Mouse (Mus musculus): Measurements from ENCODE around the gene Nol3.

Gene Nol3

DNA sequence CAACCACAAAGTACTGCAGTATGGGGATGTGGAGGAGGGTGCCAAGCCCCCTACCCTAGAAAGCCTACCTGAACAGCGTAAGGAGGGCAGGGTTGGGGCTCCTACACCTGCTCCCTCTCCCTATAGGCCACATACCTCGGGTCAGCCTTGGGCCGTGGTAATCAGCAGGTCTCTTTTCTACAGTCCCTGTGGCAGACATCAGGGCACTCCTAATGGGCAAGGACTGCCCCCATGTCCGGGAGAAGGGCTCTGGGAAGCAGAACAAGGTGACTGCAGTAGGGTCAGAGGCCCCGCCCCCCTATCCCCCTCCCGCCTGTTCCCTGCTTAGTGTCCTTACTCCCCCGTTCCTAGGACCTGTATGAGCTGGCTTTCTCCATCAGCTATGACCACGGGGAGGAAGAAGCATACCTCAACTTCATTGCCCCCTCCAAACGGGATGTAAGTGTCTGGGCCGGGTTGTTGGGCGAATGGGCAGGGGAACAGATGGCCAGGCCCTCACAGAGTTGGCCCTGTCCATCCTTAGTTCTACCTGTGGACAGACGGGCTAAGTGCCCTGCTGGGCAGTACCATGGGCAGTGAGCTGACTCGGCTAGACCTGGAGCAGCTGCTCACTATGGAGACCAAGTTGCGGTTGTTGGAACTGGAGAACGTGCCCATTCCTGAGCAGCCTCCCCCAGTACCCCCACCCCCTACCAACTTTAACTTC is 33.4 kb downstream of the Nol3 start:
- no peak for DNase-seq

DNA sequence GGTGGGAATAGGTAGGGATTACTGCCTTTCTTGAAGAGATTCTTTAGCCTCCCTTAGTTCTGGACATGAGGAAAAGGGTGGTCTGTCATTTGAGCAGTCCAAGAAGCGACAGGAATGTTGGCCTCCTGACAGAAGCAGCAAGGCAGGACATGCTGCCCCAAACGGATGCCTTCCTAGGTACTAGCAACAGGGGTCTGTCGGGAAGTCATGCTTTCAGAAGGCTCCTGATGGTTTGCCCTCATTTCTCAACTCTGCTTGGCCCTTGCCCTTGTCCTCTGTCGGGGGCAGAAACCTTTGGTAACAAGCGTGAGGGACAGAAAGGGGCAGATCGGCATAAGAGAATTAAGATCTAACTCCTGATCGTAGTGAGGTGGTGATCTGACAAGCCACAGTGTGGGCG is 34.2 kb downstream of the Nol3 start:
- DNase-seq: no peak

DNA sequence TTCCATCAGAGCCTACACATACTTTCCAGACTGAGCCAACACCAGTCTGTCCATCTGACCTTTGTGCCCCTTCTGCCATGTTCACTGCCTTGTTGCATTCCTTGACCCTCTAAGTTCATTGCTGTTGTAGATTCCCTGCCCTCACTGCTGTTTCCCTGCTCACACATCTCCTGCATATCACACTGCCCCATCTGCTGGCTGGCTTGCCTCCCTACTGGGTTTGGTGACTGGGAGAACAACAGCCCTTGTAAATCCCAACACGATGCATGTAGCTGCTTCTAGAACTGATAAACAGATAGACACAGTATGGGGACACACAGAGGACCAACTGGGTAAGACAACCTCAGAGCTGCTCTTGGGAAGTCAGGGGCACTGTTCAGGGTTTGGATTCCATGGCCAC is 35.8 kb downstream of the Nol3 start:
- no peak for DNase-seq

DNA sequence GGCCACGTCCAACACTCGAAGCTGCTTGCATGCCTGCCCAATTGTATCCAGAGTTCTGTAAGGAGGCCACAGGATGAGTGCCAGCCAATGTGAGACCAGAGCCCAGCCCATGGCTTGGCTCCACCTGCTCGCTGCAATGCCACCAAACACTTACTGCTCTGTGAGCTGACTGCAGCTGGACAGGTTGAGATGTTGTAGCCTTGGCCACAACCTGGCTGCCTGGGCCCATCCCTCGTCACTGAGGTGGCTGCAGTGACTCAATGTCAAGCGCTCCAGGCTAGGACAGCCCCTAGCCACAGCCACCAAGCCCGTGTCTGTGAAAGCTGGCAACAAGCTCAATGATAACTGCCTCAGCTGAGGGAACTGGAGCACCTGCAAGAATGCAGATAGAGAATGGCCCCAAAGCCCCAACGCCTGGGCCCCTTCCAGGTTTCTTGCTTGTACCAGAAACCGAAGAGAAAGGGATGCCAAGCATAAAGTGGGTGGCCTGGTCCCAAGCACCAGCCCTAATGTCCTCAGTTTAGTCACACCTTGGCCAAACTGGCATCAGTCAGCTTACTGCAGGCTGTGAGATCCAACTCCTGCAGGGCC is 37.0 kb downstream of the Nol3 start:
- no peak for DNase-seq

DNA sequence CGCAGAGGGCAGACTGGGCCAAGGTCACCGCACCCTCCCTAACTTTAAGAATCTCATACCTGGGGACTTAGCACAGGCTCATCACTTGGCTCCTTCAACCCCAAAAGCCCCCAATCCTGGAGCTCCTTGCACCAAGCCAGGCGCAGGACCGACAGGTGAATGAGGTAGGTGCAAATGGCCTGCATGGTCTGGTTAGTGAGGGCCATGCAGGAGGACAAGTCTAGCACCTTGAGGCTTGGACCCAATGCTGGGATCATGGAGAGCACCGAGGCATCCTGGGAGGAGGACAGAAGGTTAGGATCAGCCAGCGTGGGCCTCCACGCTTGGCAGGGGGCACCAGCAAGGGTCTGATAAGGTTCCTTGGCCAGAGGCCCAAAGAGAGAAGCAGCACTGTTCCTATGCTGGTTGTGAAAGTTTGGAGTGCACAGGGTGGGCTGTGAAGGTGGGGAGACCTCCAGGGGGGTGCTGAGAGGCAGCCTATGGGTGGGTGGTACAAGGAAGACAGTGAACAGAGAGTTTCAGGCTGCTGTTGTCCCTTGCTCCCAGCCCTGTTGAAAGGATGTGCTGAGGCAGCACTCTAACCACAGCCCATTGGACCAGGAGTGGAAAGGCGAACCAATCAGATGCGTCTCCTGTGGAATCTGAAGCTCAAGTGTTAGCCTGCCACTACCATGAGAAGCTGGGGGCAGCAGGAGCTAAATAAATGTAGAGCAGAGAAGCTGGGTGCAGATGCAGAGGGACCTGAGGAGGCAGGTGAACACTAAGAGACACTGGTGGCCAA is 37.9 kb downstream of the Nol3 start:
- DNase-seq: no peak

DNA sequence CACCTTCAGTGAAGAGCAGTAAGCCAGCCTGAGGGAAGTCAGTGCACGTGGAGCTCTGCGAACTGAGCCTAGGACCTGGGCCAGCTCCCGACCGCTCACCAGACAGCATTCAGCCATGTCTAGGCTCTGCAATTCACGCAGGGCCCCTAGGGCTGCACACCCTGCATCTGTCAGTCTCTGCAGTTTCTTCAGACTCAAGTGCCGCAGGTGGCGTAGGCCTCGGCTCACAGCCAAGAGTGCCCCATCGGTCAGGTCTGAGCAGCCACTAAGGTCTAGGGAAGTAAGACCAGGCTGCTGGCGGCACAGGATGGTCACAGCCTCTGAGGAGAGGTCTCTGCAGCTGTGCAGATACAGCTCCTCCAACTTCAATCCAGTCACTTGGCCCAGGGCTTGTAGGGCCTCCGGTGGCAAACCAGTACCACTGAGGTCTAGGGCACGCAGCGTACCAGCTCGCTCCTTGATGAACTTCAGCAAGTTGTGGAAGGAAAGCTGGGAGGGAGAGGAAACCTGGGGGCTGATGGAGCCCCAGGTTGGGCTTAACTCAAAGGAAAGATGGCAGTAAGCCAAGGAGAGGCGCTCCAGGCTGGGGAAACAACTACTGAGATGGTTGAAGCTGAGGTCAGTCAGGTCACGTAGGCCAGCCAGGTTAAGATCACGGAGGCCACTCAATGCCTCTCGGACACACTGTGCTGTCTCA is 39.3 kb downstream of the Nol3 start:
- no peak for DNase-seq

DNA sequence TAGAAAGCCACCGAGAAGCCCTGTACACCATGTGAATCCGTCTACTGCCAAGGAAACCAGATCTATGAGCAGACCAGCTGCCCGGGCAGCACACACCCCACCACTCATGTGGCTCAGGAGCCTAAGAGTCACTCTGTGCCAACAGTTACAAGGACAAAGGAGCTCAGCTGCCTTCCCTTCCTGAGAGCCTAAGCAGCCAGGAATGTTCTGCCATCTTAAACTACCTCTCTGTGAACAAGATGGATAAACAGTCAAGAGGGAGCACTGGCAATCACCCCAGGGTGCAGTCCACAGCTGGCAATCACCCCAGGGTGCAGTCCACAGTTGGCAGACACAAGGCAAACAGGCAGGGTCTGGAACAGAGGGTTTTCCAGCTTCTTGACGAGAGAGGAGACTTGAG is 42.0 kb downstream of the Nol3 start:
- DNase-seq: no peak

DNA sequence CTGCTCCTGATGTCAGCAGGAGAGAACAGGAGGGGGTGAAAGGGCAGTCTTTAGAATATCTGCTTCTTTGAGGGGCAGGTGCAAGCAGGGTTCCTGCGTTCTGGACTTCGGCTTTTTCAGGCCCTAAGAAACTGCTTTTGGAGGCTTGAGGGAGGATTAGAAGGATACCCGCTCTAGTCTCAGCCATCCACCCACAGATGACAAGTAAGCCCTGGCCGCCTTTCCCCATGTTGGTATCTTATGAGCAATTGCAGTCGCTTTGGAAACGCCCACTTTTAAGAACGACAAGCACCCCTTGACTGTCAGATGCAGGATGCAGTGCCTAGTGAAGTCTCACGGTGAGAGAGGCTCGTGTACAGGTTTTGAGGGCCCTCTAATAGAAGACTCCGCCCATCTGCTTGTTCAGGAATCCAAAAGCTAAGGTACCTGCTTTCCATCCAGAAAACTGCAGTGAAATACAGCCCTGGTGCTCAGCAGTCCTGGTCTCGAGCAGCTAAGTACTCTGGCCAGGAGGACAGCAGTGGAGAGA is 42.8 kb downstream of the Nol3 start:
- no peak for DNase-seq

DNA sequence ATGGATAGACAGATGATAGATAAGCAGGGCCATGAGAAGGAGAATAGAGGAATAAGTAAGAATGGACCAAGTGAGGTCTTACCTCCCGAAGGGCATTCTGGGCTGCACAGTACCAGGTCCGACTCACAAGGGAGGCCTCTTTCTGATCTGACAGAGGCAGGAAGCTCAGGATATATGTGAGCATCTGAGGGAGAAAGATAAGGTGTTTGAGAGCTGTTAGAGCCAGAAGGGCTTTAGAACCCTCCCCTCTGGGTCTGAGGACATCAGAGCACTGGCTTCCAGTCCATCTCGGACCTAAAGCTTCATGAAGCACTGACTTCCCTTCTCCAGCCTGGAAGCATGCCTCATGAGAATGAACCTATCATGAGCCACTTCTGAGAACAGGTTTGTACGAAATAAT is 47.2 kb downstream of the Nol3 start:
- no peak for DNase-seq

DNA sequence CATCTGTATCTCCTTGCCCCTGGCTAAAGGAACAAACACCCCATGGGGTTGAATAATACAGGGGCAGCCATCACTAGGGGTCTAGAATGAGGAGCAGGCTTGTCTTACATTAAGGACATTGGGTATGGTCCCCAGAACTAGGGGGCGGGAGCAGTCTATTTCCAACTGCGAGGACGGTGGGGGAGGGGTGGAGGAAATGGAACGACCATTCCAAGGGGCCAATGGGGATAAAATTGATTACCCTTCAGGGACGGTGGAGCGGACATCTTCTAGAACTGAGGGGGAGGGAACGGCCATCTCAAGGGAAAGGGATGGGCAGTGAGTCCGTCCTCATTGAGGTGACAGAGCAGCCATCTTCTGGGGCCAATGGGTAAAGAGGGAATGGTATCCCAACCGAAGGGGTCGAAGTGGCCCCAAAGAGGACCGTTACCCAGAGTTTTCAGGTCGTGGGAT is 49.7 kb downstream of the Nol3 start:
- no peak for DNase-seq

DNA sequence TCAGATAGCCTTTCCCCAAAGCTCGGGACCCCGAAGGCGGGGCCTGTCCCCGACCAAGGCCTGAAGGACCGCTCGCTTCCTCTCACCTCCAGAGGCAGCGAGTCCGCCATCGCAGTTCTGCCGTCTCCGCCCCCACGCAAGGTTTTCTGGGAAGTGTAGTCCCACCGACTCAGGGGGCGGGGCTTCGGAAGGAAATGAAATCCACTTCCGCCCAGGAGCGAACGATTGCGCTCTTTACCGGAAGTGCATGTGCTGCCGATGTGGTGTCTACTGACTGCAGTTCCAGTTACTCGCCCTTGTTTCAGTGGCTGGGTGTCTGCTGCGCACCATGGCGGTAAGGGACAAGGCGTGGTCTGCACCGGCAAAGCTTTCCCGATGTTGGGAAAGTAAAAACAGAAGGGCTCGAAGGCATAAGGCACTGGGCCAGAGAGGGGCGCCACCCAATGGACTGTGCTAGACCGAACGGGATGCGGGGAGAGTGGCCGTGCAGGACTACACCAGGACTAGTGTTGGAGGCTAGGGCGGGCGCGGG is 50.3 kb downstream of the Nol3 start, which contains the start of the genes Lrrc29 and Tmem208:
Gene Lrrc29 (minus strand): TSS at position 138 of the 532 bp plus-strand sequence.
Gene Tmem208 (plus strand): TSS at position 214 of the 532 bp plus-strand sequence.
- peak; percentile 96 for DNase-seq

DNA sequence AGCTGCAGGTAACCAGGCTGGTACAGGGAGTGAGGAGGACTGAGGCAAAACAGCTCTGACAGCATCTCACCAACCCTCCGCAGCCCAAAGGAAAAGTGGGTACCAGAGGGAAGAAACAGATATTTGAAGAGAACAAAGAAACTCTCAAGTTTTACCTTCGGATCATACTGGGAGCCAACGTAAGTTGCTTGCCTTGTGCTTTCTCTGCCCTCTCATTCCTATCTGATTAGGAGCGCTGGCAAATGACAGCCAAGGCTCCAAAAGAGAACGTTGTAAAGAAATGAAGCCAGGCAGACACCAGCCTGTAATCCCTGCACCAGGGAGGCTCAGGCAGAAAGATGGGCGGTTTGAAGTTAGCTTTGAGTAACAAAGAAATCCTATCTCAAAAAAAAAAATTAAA is 51.0 kb downstream of the Nol3 start:
- DNase-seq: no peak

DNA sequence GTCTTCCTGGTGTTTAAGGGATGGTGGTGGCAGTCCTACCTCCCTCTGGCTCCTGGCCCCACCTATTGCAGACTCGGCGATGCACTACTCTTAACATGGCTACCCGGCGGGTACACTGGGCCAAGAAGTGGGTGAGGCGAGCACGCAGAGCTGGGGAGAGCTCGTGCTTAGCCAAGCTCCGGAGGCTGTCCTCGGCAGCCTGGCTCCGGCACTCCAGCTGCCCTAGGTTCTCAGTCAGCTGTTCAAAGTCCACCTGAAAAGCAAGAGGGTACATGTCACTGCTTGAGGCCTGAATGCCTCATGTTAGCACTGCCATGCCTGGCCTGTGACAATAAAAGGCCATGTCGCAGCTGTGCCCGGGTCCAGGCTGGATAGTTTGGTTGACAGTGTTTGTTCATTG is 54.4 kb downstream of the Nol3 start:
- no peak for DNase-seq

DNA sequence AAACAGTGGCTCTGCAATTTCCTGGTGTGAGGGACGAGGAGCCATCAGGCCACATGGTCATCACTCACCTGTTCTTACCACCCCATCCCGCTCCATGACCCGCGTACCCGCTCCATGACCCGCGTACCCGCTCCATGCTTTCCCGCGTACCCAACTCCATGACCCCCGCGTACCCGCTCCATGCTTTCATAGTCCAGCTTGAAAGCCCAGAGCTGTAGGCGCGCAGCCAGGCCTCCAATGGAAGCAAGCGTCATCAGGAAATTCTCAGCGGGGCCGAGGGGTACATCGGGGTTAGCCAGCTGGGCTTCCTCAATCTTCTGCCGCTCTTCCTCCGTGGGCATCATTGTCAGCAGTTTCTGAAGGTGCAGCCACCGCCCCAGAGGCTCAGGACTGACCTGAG is 55.5 kb downstream of the Nol3 start:
- DNase-seq: no peak
